Mouse (Mus musculus) midbrain, embryonic 11.5 days (tissue): ENCODE data around the gene Rbfox2. TPM values are rescaled to one million over a fixed set of nuclear protein-coding genes. Genes with fewer than 3 reads are reported as not detected.

ENCODE experiments used
- ATAC-seq: fragments of 200-750 bp; cut with Nextera tagmentation; 2 replicates; pipeline ENCODE4 v1.8.0; 2017; ENCODE audit warnings: moderate TSS enrichment, moderate library complexity; ENCODE audit not compliant: low FRiP score
- DNase-seq: peaks from one replicate; pipeline ENCODE4 v3.0.0; 2015; ENCODE audit warnings: low spot score; ENCODE audit errors: missing footprints
- H3K27ac ChIP-seq: fragments of 300-500 bp; sonication (generic); 2 replicates; pipeline ENCODE4 v1.5.1; 2014; ENCODE audit warnings: low read depth, low read length
- H3K27me3 ChIP-seq: fragments of 300-500 bp; sonication (generic); 2 replicates; pipeline ENCODE4 v1.6.1; 2014; ENCODE audit warnings: mild to moderate bottlenecking, low read length, moderate library complexity, mixed read lengths; ENCODE audit not compliant: control insufficient read depth, insufficient read depth
- H3K36me3 ChIP-seq: fragments of 300-500 bp; sonication (generic); 2 replicates; pipeline ENCODE4 v1.6.1; 2014; ENCODE audit warnings: mild to moderate bottlenecking, low read length, moderate library complexity, mixed read lengths; ENCODE audit not compliant: control insufficient read depth, insufficient read depth
- H3K4me1 ChIP-seq: fragments of 300-500 bp; sonication (generic); 2 replicates; pipeline ENCODE4 v1.6.1; 2014; ENCODE audit warnings: low read length; ENCODE audit not compliant: control insufficient read depth, insufficient read depth
- H3K4me2 ChIP-seq: fragments of 300-500 bp; sonication (generic); 2 replicates; pipeline ENCODE4 v1.6.1; 2014; ENCODE audit warnings: mild to moderate bottlenecking, moderate library complexity
- H3K4me3 ChIP-seq: fragments of 300-500 bp; sonication (generic); 2 replicates; pipeline ENCODE4 v1.5.1; 2014; ENCODE audit warnings: low read depth, low read length
- H3K9ac ChIP-seq: fragments of 300-500 bp; sonication (generic); 2 replicates; pipeline ENCODE4 v1.6.1; 2014; ENCODE audit warnings: low read length
- H3K9me3 ChIP-seq: fragments of 300-500 bp; sonication (generic); 2 replicates; pipeline ENCODE4 v1.6.1; 2016; ENCODE audit warnings: low read length; ENCODE audit not compliant: control insufficient read depth
- WGBS: fragments of 180-500 bp; shearing (Covaris S2); extraction: QIAGEN DNeasy Blood & Tissue Kit; methylation state at CpG from one replicate; pipeline ENCODE4 v1.1.7; 2014; 5-methylcytosine and 5-hydroxymethylcytosine counted together
- polyA plus RNA-seq: library from polyadenylated mRNA; unstranded; fragments of >200 nt; fragmentation: Nextera tagmentation; extraction: Ambion mirVana; gene quantifications from 2 replicates; pipeline ENCODE4 v1.2.1, GENCODE M21; 2014

The Rbfox2 gene
- polyA plus RNA-seq, 1 experiment from 2014 or later: 73.2 TPM

DNA sequence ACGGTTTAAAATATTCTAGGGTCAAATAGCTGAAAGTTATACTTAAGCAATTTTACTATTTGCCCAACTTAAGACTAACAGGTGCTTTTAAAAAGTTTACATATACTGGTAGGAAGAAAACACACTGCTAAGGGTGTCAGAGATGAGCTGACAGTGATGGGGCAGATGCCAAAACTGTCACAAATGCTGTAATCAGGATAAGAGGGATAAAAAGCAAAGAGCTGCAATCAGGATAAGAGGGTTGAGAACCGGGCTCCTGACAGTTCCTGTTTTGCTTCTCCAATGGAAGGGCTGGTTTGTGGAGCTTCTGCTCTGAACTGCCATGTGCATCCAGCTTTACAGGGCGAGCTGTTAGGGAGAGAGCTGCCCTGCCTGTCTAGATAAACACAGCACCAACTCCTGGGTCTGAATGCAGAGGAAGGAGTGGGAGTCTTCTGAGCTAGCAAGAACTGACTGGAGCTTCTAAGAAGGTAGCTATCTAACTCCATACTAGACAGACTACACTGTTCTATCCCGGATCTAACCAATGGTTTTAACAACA lies 94.5 kb downstream of the Rbfox2 start:
- ATAC-seq (no peak), DNase-seq (peak; percentile 54)
- peaks cover 25% of the 10 kb centered on the region for H3K4me1 ChIP-seq
- no peak overlapping the region for H3K9ac ChIP-seq
- no peaks in the 10 kb centered on the region for H3K9me3 ChIP-seq
- no peak overlapping the region for H3K4me3 ChIP-seq
- WGBS: 83% methylated on average over 4 of the region's 4 CpGs
- no peaks in the 10 kb centered on the region for H3K27me3 ChIP-seq
- no peak overlapping the region for H3K4me2 ChIP-seq
- H3K36me3 ChIP-seq: no peaks in the 10 kb centered on the region
- no peak overlapping the region for H3K27ac ChIP-seq

DNA sequence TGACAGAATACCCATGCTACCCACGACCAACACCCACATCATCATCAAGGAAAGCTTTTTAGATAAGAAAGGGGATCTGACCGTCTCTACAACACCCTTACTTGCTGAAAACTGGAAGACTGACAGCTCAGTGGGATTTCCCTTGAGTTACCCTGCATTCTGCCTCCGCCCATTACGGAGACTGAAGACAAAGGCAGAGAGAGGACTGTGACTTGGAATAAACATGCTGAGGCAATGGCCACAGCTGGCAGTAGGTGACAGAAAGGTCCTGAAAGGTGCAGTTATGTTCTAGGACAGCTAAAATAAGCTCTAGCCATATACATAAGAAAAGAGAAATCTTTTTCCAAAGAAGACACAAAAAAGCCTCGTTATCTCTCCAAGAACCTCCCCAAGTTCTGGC lies 99.8 kb downstream of the Rbfox2 start:
- H3K9me3 ChIP-seq: no peaks in the 10 kb centered on the region
- no peak overlapping the region for H3K27ac ChIP-seq
- no peaks in the 10 kb centered on the region for H3K27me3 ChIP-seq
- no peak overlapping the region for H3K4me3 ChIP-seq
- WGBS: 77% methylated on average over 5 of the region's 5 CpGs
- H3K4me1 ChIP-seq: peaks cover 13% of the 10 kb centered on the region
- no peak overlapping the region for H3K9ac ChIP-seq
- H3K4me2 ChIP-seq: no peak overlapping the region
- DNase-seq (peak; percentile 56), ATAC-seq (no peak)
- H3K36me3 ChIP-seq: no peaks in the 10 kb centered on the region

DNA sequence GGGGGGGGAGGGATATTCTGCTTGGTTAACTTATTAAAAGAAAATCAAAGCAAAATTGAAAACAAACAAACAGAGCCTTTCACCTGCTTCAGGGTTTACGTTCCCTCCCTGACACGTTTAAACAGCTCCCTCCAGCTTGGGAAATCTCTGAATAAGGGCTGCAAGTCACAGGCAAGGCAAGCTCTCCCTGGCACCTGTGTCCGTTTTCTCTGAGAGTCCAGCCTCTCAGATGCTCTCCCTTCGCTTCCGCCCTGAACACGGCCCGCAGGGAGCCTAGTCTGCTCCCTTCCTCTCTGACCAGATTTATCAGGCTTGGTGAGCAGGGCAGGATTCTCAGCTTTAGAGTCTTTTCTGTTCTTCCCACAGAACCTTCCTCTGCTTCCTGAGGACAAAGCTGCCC lies 101.9 kb downstream of the Rbfox2 start:
- H3K4me1 ChIP-seq: peaks cover 15% of the 10 kb centered on the region

DNA sequence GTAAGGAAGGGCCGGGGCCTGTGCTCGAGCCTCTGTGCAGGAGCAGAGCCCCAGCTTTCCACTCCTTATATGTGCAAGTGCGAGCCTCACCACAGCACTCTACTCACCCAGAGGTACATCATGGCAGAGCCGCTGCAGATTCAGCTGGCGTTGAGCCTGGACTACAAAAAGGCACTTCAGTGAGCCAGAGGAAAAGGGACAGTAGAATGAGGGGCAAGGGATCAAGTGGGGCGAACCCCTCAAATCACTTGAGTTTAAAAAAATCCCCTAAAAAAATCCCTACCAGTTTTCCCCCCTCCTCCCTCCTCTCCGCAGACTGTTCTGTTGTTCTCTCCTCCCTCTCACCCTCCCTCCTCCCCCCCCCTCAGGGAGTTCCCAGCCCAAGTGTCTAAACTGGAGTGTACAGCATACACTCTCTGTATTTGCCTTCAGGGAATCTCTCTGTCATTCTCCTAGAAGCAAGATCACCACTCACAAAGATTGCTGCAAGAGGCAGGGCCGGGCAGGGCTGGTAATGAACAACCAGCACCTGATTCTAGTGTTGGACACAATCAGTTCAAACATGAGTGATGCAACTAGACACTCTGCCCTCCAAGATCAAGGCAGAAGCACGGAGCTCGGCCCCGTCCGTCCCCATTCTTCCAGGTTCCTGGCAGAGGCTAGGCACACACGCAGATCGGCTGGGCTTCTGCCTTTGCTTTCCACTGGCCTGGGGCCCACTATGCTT lies 103.4 kb downstream of the Rbfox2 start:
- Histone ChIP-seq H3K36me3 (no peaks in the 10 kb centered on the region), H3K27me3 (no peaks in the 10 kb centered on the region), H3K27ac (no peak overlapping the region), H3K4me1 (peaks cover 15% of the 10 kb centered on the region), H3K9ac (no peak overlapping the region), H3K4me3 (no peak overlapping the region), H3K4me2 (no peak overlapping the region), H3K9me3 (no peaks in the 10 kb centered on the region)
- 77% methylated on average over 14 of the region's 14 CpGs for WGBS
- DNase-seq (peak; percentile 76), ATAC-seq (no peak)

More for the DNA sequence above, 101.9 kb downstream of the Rbfox2 start:
- Histone ChIP-seq H3K9ac (no peak overlapping the region), H3K27me3 (no peaks in the 10 kb centered on the region), H3K27ac (no peak overlapping the region), H3K4me3 (no peak overlapping the region), H3K9me3 (no peaks in the 10 kb centered on the region), H3K36me3 (no peaks in the 10 kb centered on the region), H3K4me2 (no peak overlapping the region)
- 78% methylated on average over 7 of the region's 7 CpGs for WGBS
- no peak for ATAC-seq
- DNase-seq: peak; percentile 75

DNA sequence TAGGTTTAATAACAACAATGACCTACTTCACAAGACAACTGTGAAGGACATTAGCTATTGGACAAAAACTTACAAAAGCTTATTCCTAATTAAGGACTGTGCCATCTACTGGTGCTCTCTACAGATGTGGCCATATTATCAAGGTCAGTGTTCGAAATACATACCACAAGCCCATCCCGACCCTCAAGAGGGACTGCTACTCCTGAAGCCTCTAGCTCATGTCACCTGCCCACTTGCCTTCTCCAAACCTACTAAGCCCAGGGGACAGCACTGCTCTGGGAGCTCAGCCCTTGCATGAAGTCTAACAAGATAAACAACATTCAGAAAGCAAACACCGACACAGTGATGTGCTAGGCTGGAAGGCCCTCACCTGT lies 103.9 kb downstream of the Rbfox2 start:
- H3K9me3 ChIP-seq: no peaks in the 10 kb centered on the region
- H3K9ac ChIP-seq: no peak overlapping the region
- ATAC-seq: no peak
- H3K4me1 ChIP-seq: peaks cover 15% of the 10 kb centered on the region
- H3K27ac ChIP-seq: no peak overlapping the region
- no peaks in the 10 kb centered on the region for H3K36me3 ChIP-seq
- WGBS: 91% methylated on average over 3 of the region's 3 CpGs
- peak; percentile 79 for DNase-seq
- H3K4me3 ChIP-seq: no peak overlapping the region
- H3K4me2 ChIP-seq: no peak overlapping the region
- no peaks in the 10 kb centered on the region for H3K27me3 ChIP-seq

DNA sequence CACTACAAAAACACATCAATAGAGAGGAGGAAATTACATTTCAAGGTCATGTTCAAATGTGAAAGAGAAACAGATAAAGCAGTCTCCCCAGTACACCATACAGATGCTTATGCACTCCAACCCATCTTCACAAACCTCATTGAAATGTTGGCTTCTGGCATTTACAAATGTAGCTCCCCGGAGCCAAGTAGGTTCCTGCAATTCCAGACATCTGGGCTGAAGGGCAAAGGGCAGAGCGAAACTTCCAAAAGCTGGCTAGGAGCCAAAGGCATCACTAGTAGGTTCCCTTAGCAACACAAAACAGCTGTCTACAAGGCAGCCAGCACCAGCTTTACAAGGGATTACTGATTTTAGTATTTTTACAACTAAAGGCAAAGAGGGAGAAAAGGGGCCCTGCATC lies 104.6 kb downstream of the Rbfox2 start:
- no peak overlapping the region for H3K27ac ChIP-seq
- WGBS: 36% methylated on average over 2 of the region's 2 CpGs

DNA sequence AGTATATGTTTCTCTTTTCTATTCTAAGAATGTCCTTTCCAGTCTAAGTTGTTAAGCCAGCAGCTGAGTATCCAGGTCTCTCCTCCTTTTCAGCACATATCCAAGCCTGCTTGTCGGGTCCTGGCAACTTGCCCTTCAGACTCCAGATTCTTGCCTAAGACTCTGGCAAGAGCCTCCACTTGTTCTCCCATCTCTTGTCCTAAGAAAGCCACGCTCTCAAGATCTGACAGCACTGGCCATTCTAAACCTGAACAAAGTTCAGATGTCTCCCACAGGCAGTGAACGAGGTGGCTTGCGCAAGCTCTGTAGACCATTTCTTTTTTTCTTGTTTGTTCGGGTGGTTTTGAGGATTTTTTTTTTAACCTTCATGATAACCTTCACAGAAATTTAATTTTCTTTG lies 110.0 kb downstream of the Rbfox2 start:
- ATAC-seq (no peak), DNase-seq (peak; percentile 65)
- H3K4me2 ChIP-seq: no peak overlapping the region
- H3K9ac ChIP-seq: no peak overlapping the region
- H3K4me1 ChIP-seq: no peaks in the 10 kb centered on the region; the same call in 1 of the 2 replicates
- no peak overlapping the region for H3K4me3 ChIP-seq
- no peaks in the 10 kb centered on the region for H3K36me3 ChIP-seq
- no peaks in the 10 kb centered on the region for H3K9me3 ChIP-seq
- no peaks in the 10 kb centered on the region for H3K27me3 ChIP-seq
- H3K27ac ChIP-seq: no peak overlapping the region
- WGBS: 93% methylated on average over 5 of the region's 5 CpGs

More for the DNA sequence above, 104.6 kb downstream of the Rbfox2 start:
- ATAC-seq (no peak), DNase-seq (peak; percentile 90)
- no peaks in the 10 kb centered on the region for H3K27me3 ChIP-seq
- H3K9ac ChIP-seq: no peak overlapping the region
- no peak overlapping the region for H3K4me3 ChIP-seq
- H3K36me3 ChIP-seq: no peaks in the 10 kb centered on the region
- no peaks in the 10 kb centered on the region for H3K9me3 ChIP-seq
- peaks cover 15% of the 10 kb centered on the region for H3K4me1 ChIP-seq
- H3K4me2 ChIP-seq: no peak overlapping the region

DNA sequence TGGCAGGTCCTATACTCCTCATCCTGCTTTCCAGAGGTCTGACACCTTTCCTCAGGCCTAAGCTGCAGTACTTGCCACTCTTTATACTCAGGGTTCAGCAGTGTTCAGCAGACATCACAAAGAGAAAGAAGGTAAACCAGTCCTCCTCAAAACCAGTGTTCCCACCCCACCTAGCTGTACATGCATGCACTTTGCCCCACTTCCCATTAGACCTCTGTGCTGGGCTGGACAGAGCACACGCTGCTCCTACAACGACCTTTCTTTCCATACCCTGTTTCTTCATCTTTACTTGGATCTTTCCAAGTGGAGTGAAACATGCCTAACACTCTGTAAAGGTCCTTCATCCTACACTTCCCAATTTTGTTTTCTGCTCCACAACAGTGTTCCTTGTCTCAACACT lies 110.8 kb downstream of the Rbfox2 start:
- no peaks in the 10 kb centered on the region for H3K27me3 ChIP-seq
- H3K4me1 ChIP-seq: no peaks in the 10 kb centered on the region
- H3K9ac ChIP-seq: no peak overlapping the region
- no peaks in the 10 kb centered on the region for H3K36me3 ChIP-seq
- H3K27ac ChIP-seq: no peak overlapping the region
- H3K4me2 ChIP-seq: no peak overlapping the region
- ATAC-seq (no peak), DNase-seq (peak; percentile 19)
- 88% methylated on average over 2 of the region's 2 CpGs for WGBS
- H3K9me3 ChIP-seq: no peaks in the 10 kb centered on the region
- H3K4me3 ChIP-seq: no peak overlapping the region

DNA sequence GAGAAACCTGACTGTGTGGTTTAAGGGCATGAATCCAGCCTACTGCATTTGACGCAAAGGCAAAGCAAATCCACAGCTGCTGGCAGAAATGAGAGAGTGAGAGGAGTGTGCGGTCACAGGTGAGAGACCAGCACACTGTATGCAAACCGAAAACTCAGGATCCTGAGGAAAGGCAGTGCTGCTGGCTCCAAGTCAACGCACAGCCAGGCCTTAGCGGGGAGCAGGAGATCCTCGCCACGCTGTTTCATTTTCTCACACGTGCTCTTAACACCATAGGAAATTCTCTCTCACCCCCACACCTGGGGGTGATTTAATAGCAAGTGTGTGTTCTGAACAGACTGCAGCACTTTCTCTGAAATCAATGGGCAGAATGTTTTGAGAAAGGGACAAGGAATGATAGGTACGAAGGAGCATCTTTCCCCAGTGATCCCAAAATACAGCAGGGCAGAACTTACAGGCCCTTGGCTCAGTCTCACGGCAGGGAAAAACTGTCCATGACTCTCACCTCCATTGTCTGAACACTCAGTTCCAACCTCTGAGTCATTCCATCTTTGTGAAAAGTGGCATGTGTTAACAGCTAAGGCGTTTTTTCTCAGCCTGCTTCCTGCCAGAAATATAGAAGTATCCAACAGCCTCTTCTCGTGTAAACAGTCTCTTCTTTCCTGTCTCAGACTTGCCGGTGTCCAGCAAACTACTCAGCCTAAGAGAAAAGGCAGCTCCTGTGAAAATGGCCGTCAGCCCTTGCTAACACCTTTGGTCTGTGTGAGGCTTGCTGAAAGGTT lies 114.5 kb downstream of the Rbfox2 start:
- Histone ChIP-seq H3K27me3 (no peaks in the 10 kb centered on the region), H3K9me3 (no peaks in the 10 kb centered on the region), H3K36me3 (no peaks in the 10 kb centered on the region), H3K4me1 (0 out of 2 replicates have a peak, but pooled peaks cover 2% of the 10 kb centered on the region), H3K27ac (no peak overlapping the region), H3K4me2 (no peak overlapping the region), H3K4me3 (no peak overlapping the region), H3K9ac (no peak overlapping the region)
- ATAC-seq (no peak), DNase-seq (peak; percentile 72)
- WGBS: 87% methylated on average over 14 of the region's 14 CpGs
